Mouse (Mus musculus): ENCODE results near the gene Fsd2. TPM values are rescaled to one million over a fixed set of nuclear protein-coding genes. Genes with fewer than 3 reads are reported as not detected.

Fsd2 gene
- polyA plus RNA-seq, 1 experiment from 2014 or later = not detected

GRCm38 (mm10) chr7:81523008-81523662 lies 43.6 kb downstream of the Fsd2 start:
- Histone ChIP-seq H3K9me3 (replicated peaks) (no peaks in the 10 kb centered on the region), H3K27me3 (ENCODE audit: low read depth, poor library complexity, severe bottlenecking) (no peaks in the 10 kb centered on the region), H3K27ac (replicated peaks) (peak overlapping the region; percentile 93), H3K4me3 (peak overlapping the region; percentile 76), H3K4me1 (peaks cover 21% of the 10 kb centered on the region), H3K36me3 (peaks cover 35% of the 10 kb centered on the region)
- DNase-seq (ENCODE audit: low spot score) = peak; percentile 97
- under 1% methylated on average over 31 of the region's 31 CpGs for WGBS

GRCm38 (mm10) chr7:81516154-81517030 lies 50.4 kb downstream of the Fsd2 start:
- peaks cover 8% of the 10 kb centered on the region for H3K4me1 ChIP-seq
- no peak for DNase-seq (ENCODE audit: low spot score)
- no peak overlapping the region for H3K4me3 ChIP-seq
- no peak overlapping the region for H3K27ac ChIP-seq (replicated peaks)
- no peaks in the 10 kb centered on the region; the same call in 1 of the 2 replicates for H3K27me3 ChIP-seq (ENCODE audit: low read depth, poor library complexity, severe bottlenecking)
- H3K9me3 ChIP-seq (replicated peaks) = no peaks in the 10 kb centered on the region
- 78% methylated on average over 6 of the region's 6 CpGs for WGBS
- no peaks in the 10 kb centered on the region for H3K36me3 ChIP-seq

GRCm38 (mm10) chr7:81514906-81515590 lies 51.7 kb downstream of the Fsd2 start:
- H3K27ac ChIP-seq (replicated peaks) = no peak overlapping the region
- no peak overlapping the region for H3K4me3 ChIP-seq
- H3K9me3 ChIP-seq (replicated peaks) = no peaks in the 10 kb centered on the region
- no peak for DNase-seq (ENCODE audit: low spot score)
- 61% methylated on average over 13 of the region's 13 CpGs for WGBS
- no peaks in the 10 kb centered on the region for H3K36me3 ChIP-seq
- H3K4me1 ChIP-seq = peaks cover 8% of the 10 kb centered on the region
- no peaks in the 10 kb centered on the region; the same call in 1 of the 2 replicates for H3K27me3 ChIP-seq (ENCODE audit: low read depth, poor library complexity, severe bottlenecking)

GRCm38 (mm10) chr7:81501050-81501449 lies 65.7 kb downstream of the Fsd2 start:
- no peak for DNase-seq (ENCODE audit: low spot score)
- H3K27me3 ChIP-seq (ENCODE audit: low read depth, poor library complexity, severe bottlenecking) = peaks cover 10% of the 10 kb centered on the region; the same call in 1 of the 2 replicates
- no peak overlapping the region for H3K4me3 ChIP-seq
- H3K9me3 ChIP-seq (replicated peaks) = no peaks in the 10 kb centered on the region
- peaks cover 19% of the 10 kb centered on the region for H3K4me1 ChIP-seq
- H3K36me3 ChIP-seq = no peaks in the 10 kb centered on the region
- no peak overlapping the region for H3K27ac ChIP-seq (replicated peaks)
- WGBS = 87% methylated on average over 2 of the region's 2 CpGs

GRCm38 (mm10) chr7:81498181-81498580 lies 68.6 kb downstream of the Fsd2 start, which contains the start of gene BC048679:
Gene BC048679 (minus strand): TSS chr7:81498281.
- no peaks in the 10 kb centered on the region for H3K36me3 ChIP-seq
- H3K27ac ChIP-seq (replicated peaks) = peak within 1 kb of the TSS; percentile 67
- peak within 1 kb of the TSS; percentile 5 for H3K4me3 ChIP-seq
- no peaks in the 10 kb centered on the region for H3K9me3 ChIP-seq (replicated peaks)
- peaks cover 36% of the 10 kb centered on the region for H3K27me3 ChIP-seq (ENCODE audit: low read depth, poor library complexity, severe bottlenecking)
- WGBS = 77% methylated on average over 7 of the region's 7 CpGs
- DNase-seq (ENCODE audit: low spot score) = no peak
- H3K4me1 ChIP-seq = peaks cover 29% of the 10 kb centered on the region

- Histone ChIP-seq H3K27ac (replicated peaks) (peak overlapping the region; percentile 67), H3K4me3 (peak overlapping the region; percentile 5), H3K4me1 (peaks cover 39% of the 10 kb centered on the region), H3K36me3 (no peaks in the 10 kb centered on the region), H3K27me3 (ENCODE audit: low read depth, poor library complexity, severe bottlenecking) (peaks cover 47% of the 10 kb centered on the region), H3K9me3 (replicated peaks) (no peaks in the 10 kb centered on the region)
- peak; percentile 59 for DNase-seq (ENCODE audit: low spot score)
- 15% methylated on average over 6 of the region's 6 CpGs for WGBS
These were observed 69.6 kb downstream of the Fsd2 start for GRCm38 (mm10) chr7:81497171-81497570.

GRCm38 (mm10) chr7:81493331-81494021 lies 73.3 kb downstream of the Fsd2 start, which contains the start of gene Ap3b2:
Gene Ap3b2 (minus strand): TSS chr7:81493925.
- peak; percentile 82 for DNase-seq (ENCODE audit: low spot score)
- Histone ChIP-seq H3K9me3 (replicated peaks) (no peaks in the 10 kb centered on the region), H3K27me3 (ENCODE audit: low read depth, poor library complexity, severe bottlenecking) (peaks cover 55% of the 10 kb centered on the region), H3K4me1 (peaks cover 57% of the 10 kb centered on the region), H3K36me3 (no peaks in the 10 kb centered on the region), H3K27ac (replicated peaks) (peak within 1 kb of the TSS; percentile 87), H3K4me3 (peak within 1 kb of the TSS; percentile 75)
- under 1% methylated on average over 57 of the region's 57 CpGs for WGBS

GRCm38 (mm10) chr7:81492628-81493027 lies 74.1 kb downstream of the Fsd2 start:
- no peaks in the 10 kb centered on the region for H3K9me3 ChIP-seq (replicated peaks)
- peaks cover 55% of the 10 kb centered on the region for H3K27me3 ChIP-seq (ENCODE audit: low read depth, poor library complexity, severe bottlenecking)
- H3K4me1 ChIP-seq = peaks cover 58% of the 10 kb centered on the region
- no peak for DNase-seq (ENCODE audit: low spot score)
- WGBS = 43% methylated on average over 9 of the region's 9 CpGs
- H3K4me3 ChIP-seq = peak overlapping the region; percentile 75
- no peaks in the 10 kb centered on the region for H3K36me3 ChIP-seq
- peak overlapping the region; percentile 87 for H3K27ac ChIP-seq (replicated peaks)

- Histone ChIP-seq H3K36me3 (peaks cover 3% of the 10 kb centered on the region), H3K4me3 (peak overlapping the region; percentile 9; the same call in 1 of the 2 replicates), H3K9me3 (replicated peaks) (no peaks in the 10 kb centered on the region), H3K27ac (replicated peaks) (peak overlapping the region; percentile 52; the same call in 1 of the 2 replicates), H3K27me3 (ENCODE audit: low read depth, poor library complexity, severe bottlenecking) (peaks cover 35% of the 10 kb centered on the region), H3K4me1 (peaks cover 45% of the 10 kb centered on the region)
- peak; percentile 31 for DNase-seq (ENCODE audit: low spot score)
- 12% methylated on average over 9 of the region's 9 CpGs for WGBS
These were observed 77.1 kb downstream of the Fsd2 start for GRCm38 (mm10) chr7:81489649-81490048.

MicroRNAs within 50 kb of the gene (microRNA counts, 519-probe panel; counts per million panel counts)
- microRNA mmu-miR-1839-3p (not detected), microRNA mmu-miR-1839-5p (not detected)

Other genes with a start within 250 kb of the Fsd2 start
- gene Rps17, start 221.7 kb downstream of the Fsd2 start, polyA plus RNA-seq (2016; fragmentation: Nextera tagmentation; extraction: Ambion mirVana) = 1,006 and 1,155 TPM in 2 replicates
- gene Cpeb1, start 111.5 kb downstream of the Fsd2 start, polyA plus RNA-seq (2016; fragmentation: Nextera tagmentation; extraction: Ambion mirVana) = 0.96 and 1.6 TPM in 2 replicates
- gene Ap3b2, start 73.0 kb downstream of the Fsd2 start, polyA plus RNA-seq (2016; fragmentation: Nextera tagmentation; extraction: Ambion mirVana) = 19.1 and 36.0 TPM in 2 replicates
- gene BC048679, start 68.7 kb downstream of the Fsd2 start, polyA plus RNA-seq (2016; fragmentation: Nextera tagmentation; extraction: Ambion mirVana) = not detected in 2 replicates
- 2.6 and 3.1 TPM in 2 replicates for gene Whamm, start 4.3 kb upstream of the Fsd2 start, polyA plus RNA-seq (2016; fragmentation: Nextera tagmentation; extraction: Ambion mirVana)
- gene Homer2, start 140.6 kb upstream of the Fsd2 start, polyA plus RNA-seq (2016; fragmentation: Nextera tagmentation; extraction: Ambion mirVana) = 11.9 and 12.9 TPM in 2 replicates
- 131 and 136 TPM in 2 replicates for gene Ramac, start 196.0 kb upstream of the Fsd2 start, polyA plus RNA-seq (2016; fragmentation: Nextera tagmentation; extraction: Ambion mirVana)
- gene 3110040N11Rik, start 222.5 kb upstream of the Fsd2 start, polyA plus RNA-seq (2016; fragmentation: Nextera tagmentation; extraction: Ambion mirVana) = 51.0 and 52.2 TPM in 2 replicates